Mouse (Mus musculus): ENCODE results near the gene P2ry14.
"Not testable (repeated sequence)": the region's sequence is repeated elsewhere in the genome, so short reads cannot be mapped to it uniquely, and the experiment has no call there.

P2ry14 gene

DNA sequence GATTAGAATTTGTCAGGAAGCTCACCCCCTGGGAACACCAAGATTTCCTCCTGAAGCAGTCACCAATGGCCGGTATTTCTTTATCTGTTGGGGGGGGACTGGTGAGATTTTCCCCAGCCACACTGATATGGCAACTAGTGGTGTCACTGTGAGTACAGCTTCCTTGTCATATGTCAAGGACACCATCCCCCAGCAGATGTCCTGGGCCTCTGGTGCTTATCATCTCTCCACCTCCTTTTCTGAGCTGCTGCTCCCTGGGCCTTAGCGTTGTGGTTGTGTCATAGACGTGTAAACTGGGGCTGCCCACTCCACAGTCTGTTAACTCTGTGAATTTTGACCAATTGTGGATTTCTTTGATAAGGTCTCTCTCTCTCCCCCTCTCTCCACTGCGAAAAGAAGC lies 49.0 kb downstream of the P2ry14 start:
- DNase-seq (ENCODE audit: low spot score in 2 of 2), result no peak

DNA sequence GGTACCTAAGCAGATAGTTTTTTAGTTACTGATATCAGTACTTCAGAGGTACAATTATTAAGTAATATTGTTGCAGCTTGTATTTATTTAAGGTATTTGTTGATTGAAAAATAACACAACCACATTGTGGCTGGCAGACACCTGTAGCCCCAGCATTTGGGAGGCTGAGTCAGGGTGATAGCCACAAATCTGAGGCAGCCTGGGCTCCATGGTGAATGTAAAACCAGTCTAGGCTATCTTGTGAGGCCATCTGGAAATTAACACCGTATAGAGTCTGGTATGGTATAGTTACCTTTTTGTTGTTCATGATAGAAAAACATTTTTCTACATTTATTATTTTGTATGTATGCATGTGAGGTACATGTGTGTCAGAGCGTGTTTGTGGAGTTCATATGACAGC lies 51.3 kb downstream of the P2ry14 start:
- DNase-seq (ENCODE audit: low spot score in 2 of 2), result no peak

DNA sequence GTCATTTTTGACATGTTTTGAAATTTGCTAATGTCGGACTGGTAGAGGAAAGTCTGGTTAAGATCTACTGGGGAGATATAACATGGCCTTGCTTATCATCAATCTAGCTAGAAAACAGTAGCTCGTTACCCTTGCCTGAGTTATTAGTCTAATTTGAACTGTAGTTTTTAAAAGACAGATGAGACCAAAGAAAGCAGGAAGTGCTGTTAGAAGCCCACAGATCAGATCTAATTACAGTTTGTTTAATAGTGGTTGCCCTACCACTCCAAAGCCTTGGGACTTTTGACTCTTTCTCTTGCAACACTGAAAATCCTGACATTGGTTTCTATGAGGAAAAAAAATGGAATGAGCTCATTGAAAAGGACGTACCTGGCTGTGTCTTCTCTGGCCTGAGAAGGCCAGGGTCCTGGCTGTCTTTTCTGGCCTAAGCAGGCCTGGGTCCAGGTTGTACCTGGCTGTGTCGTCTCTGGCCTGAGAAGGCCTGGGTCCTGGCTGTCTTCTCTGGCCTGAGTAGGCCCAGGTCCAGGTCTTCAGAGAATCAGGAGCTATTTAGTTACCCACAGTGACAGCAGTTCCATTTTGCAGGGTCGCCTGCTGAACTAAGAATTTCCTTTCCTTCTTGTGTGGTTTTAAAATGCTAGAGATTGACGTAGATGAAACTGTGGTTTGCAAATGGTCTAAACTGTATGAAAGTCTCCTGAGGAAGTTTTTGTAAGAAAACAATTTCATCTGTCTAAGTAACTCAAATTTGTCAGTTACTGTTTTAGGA lies 52.0 kb downstream of the P2ry14 start, which contains the start of gene Gpr171:
Gpr171 (minus strand) TSS at position 604 of the 769 bp plus-strand sequence.
- DNase-seq (ENCODE audit: low spot score in 2 of 2), result no peak

GRCm38 (mm10) chr3:59098540-59098939 lies 54.9 kb downstream of the P2ry14 start:
- DNase-seq (ENCODE audit: low spot score in 2 of 2), result no peak

GRCm38 (mm10) chr3:59097421-59097820 lies 56.0 kb downstream of the P2ry14 start:
- no peak for DNase-seq (ENCODE audit: low spot score in 2 of 2)

DNA sequence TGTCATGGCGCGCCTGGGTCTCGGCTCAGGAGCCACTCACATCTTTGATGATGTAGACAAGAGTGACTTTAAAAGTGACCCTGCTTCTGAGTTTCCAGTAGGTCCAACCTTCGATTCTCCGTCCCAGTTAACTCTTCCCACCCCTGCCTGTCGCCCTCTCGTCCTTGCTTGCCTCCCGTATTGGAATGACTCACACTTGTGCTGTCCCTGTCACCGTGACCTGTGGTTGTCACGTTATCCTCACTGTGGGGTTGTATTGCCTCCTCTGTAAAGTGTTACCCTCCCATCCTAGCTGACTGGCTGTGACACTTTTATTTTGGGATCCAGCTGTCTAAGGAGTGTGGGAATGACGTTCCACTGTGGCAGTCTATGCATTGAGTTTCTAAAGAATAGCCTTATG lies 60.7 kb downstream of the P2ry14 start:
- DNase-seq (ENCODE audit: low spot score in 2 of 2), result no peak

- no peak for DNase-seq (ENCODE audit: low spot score in 2 of 2)
Measured at GRCm38 (mm10) chr3:59080919-59081318, 72.5 kb downstream of the P2ry14 start.

- no peak for DNase-seq (ENCODE audit: low spot score in 2 of 2)
Measured at GRCm38 (mm10) chr3:59080293-59080916, 73.0 kb downstream of the P2ry14 start.

GRCm38 (mm10) chr3:59079327-59079726 lies 74.1 kb downstream of the P2ry14 start:
- DNase-seq (ENCODE audit: low spot score in 2 of 2), result no peak

DNA sequence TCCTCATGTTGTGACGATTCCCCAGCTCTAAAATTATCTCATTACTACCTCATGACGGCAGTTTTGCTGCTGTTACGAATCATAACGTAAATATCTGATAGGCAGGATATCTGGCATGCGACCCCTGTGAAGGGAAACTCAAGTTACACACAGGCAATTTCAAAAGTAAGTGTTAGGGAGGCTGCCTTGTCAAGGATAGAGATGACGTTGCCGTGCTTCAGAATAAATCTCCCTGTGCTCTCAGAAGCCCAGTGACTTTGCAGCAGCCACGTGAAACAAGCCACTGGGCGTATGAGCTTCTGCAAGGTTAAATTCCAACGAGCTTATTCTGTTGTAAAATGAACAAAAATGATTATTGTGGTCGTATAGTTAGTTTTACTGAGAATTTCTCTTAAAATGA lies 74.8 kb downstream of the P2ry14 start:
- DNase-seq (ENCODE audit: low spot score in 2 of 2), result no peak

DNA sequence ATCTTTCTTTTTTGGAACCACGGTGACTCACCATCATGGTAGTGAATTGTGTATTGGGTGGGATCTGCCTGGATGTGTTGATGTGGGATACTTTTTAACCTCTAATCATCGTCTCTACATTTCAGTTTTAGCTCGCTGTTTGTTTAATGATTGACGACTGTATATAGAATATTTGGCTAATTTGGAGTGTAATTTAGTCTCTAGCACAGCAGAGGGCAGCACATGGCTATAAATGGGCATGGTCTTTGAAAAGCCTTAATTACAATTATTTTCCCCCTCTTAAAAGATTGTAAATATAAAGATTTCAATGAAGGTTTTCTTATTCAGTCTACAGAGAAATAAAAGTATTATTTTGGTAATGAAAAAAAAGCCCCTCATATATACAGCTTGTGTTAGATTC lies 76.1 kb downstream of the P2ry14 start:
- no peak for DNase-seq (ENCODE audit: low spot score in 2 of 2)

- DNase-seq (ENCODE audit: low spot score in 2 of 2), result not testable (repeated sequence)
Measured at GRCm38 (mm10) chr3:59069071-59069470, 84.3 kb downstream of the P2ry14 start.

GRCm38 (mm10) chr3:59066558-59067294 lies 86.7 kb downstream of the P2ry14 start:
- no peak for DNase-seq (ENCODE audit: low spot score in 2 of 2)

DNA sequence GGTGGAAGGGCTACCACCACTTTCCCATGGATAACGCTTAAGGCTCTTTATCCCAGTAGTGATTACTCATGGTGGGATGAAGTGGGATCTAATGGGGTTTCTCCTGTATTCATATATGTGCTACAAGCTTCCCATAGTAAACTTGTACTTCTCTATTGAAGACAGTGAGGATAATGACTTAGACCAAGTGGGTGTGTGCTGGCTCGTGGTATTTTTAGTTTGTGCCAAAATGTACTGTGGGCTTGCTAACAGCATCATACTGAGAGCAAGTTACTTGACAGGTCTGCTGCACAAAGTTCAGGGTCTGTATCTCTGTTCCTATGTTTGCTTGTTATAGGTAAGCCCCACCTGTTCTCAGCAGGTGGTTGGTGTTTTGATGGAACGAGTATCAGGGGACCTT lies 87.5 kb downstream of the P2ry14 start:
- no peak for DNase-seq (ENCODE audit: low spot score in 2 of 2)

Measured in frontal cortex, postnatal 14 days (tissue).